Mouse (Mus musculus): ENCODE measurements around the gene Gm21800. TPM values are rescaled to one million over a fixed set of nuclear protein-coding genes. Genes with fewer than 3 reads are reported as not detected.

The Gm21800 gene
- not detected for polyA plus RNA-seq (2014; fragmentation: Illumina TruSeq; extraction: RNeasy Lipid Tissue Mini Kit (QIAGEN cat#74804); ENCODE audit: low read depth, low replicate concordance)

DNA sequence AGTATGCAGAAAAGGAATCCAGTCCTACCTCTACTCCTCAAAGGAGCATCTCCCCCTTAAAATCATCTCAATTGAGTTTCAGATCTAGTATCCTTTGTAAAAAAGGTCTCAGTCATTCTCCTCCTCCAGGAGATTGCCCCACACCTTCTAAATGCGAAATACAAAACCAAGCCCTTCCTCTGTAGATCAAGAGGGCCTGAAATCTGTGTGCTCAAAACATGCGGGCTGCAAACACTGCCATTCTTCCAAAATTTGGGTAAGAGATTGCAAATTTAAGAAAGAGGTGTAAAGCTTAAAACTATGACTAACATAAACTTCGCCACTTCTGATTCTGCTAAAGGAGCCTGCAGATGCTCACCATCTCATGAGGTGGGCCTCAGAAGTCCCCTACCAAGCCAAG, at the start of gene Gm21800:
Gene Gm21800 (plus strand): TSS at position 301 of the 400 bp plus-strand sequence.

